In genomic region chr1:93511585-93512350, GRCm38 (mm10) we compare ENCODE assay signal across 8 mouse cellular contexts. TPM values are rescaled to one million over a fixed set of nuclear protein-coding genes. Genes with fewer than 3 reads are reported as not detected.
DNase-seq lines count a peak whose midpoint lies in the region; ATAC-seq lines count a peak whose summit lies in the region.

Gene Farp2, plus strand, starts transcription at chr1:93512079.

- peak within 1 kb of the TSS; percentile 75 for H3K9ac ChIP-seq in kidney, embryonic 15.5 days

- under 1% methylated on average over 71 of the region's 71 CpGs for WGBS in heart, embryonic 10.5 days
- WGBS in kidney, embryonic 15.5 days = under 1% methylated on average over 71 of the region's 71 CpGs

- no peaks in the 10 kb centered on the region for H3K9me3 ChIP-seq in heart, embryonic 10.5 days
- no peaks in the 10 kb centered on the region for H3K9me3 ChIP-seq in kidney, embryonic 15.5 days (replicated peaks)

- peaks cover 27% of the 10 kb centered on the region for H3K36me3 ChIP-seq in heart, embryonic 10.5 days
- peaks cover 26% of the 10 kb centered on the region for H3K36me3 ChIP-seq in kidney, embryonic 15.5 days

- peak within 1 kb of the TSS; percentile 67 for H3K4me2 ChIP-seq in kidney, embryonic 15.5 days

- peak; percentile 91 to 92 for DNase-seq in B cell, adult 2 months
- peak; percentile 96 for DNase-seq in brain, adult 2 months (ENCODE audit: low read depth, low spot score)
- peak; percentile 98 for DNase-seq in heart, embryonic 10.5 days (ENCODE audit: low spot score)
- DNase-seq in liver = peak; percentile 97
- peak; percentile 92 to 96 for DNase-seq in spleen, postnatal 4 days (ENCODE audit: low spot score in 2 of 2)

- peak within 1 kb of the TSS; percentile 93 for H3K27ac ChIP-seq in heart, embryonic 10.5 days
- H3K27ac ChIP-seq in kidney, embryonic 15.5 days = peak within 1 kb of the TSS; percentile 89

- H3K27me3 ChIP-seq in heart, embryonic 10.5 days (ENCODE audit: insufficient read depth, poor library complexity, severe bottlenecking) = no peaks in the 10 kb centered on the region
- no peaks in the 10 kb centered on the region for H3K27me3 ChIP-seq in kidney, embryonic 15.5 days

- H3K4me1 ChIP-seq in heart, embryonic 10.5 days = peaks cover 21% of the 10 kb centered on the region
- peaks cover 22% of the 10 kb centered on the region for H3K4me1 ChIP-seq in kidney, embryonic 15.5 days

- ATAC-seq in erythroblast, adult 5-6 weeks (replicated peaks; ENCODE audit: low FRiP score, poor library complexity, severe bottlenecking) = peak; percentile 97
- ATAC-seq in kidney, embryonic 15.5 days (replicated peaks; ENCODE audit: low FRiP score) = peak; percentile 99
- ATAC-seq in monocyte, adult 5-6 weeks (replicated peaks; ENCODE audit: insufficient number of reproducible peaks, low FRiP score, low TSS enrichment, poor library complexity, severe bottlenecking) = peak; percentile 93

- peak within 1 kb of the TSS; percentile 89 for H3K4me3 ChIP-seq in heart, embryonic 10.5 days
- H3K4me3 ChIP-seq in kidney, embryonic 15.5 days (replicated peaks) = peak within 1 kb of the TSS; percentile 75

RNA-seq across cellular contexts. Expression of gene Farp2, which starts in this region (rescaled TPM):
- total RNA-seq in erythroblast, adult 5-6 weeks (2015; ENCODE audit: low replicate concordance) = not detected in 2 replicates
- total RNA-seq in erythroblast, adult 5-6 weeks (2017; ENCODE audit: low replicate concordance) = 0.09 and 0.14 TPM in 2 replicates
- polyA plus RNA-seq in heart, embryonic 10.5 days (2016; fragmentation: Nextera tagmentation; extraction: Ambion mirVana) = 4.1 and 4.6 TPM in 2 replicates
- 7.9 and 9.2 TPM in 2 replicates for polyA plus RNA-seq in kidney, embryonic 15.5 days (2015; fragmentation: Nextera tagmentation; extraction: Ambion mirVana)
- 0.75 to 4.4 TPM (median 2.0 TPM) in 3 replicates for total RNA-seq in monocyte, adult 5-6 weeks (2017)

Comparison
In these comparisons a context has a peak if more than half of its experiments do, and no peak if none do; other contexts are left out.
1. Peak in every context shown above with its lines: DNase-seq, ATAC-seq, H3K4me3 ChIP-seq and H3K27ac ChIP-seq.
2. Peak in ATAC-seq in erythroblast, adult 5-6 weeks; RNA of the gene not detected or under 1 TPM.